Comparison of ENCODE assay signal across 16 mouse cellular contexts in genomic region chr13:116298001-116298400, GRCm38 (mm10). TPM values are rescaled to one million over a fixed set of nuclear protein-coding genes. Genes with fewer than 3 reads are reported as not detected.
A peak's percentile ranks its signal among the peaks of the same experiment; 100 is the strongest.
DNase-seq lines count a peak whose midpoint lies in the region; ATAC-seq and TF ChIP-seq lines count a peak whose summit lies in the region.
"Had no signal": no experiment of that assay in that cellular context is flagged by ENCODE, and none has a peak within 500 bp of the region (broad histone marks: within the 10 kb centered on the region; RNA-seq: fewer than 3 reads in every experiment).

No protein-coding gene starts in this region.

- H3K9ac ChIP-seq in heart, embryonic 12.5 days = no peak overlapping the region
- no peak overlapping the region for H3K9ac ChIP-seq in lung, embryonic 16.5 days (ENCODE audit: low read length)
- H3K9ac ChIP-seq in lung, postnatal 0 days (replicated peaks; ENCODE audit: low read depth) = no peak overlapping the region
- no peak overlapping the region for H3K9ac ChIP-seq in embryonic facial prominence, embryonic 14.5 days (ENCODE audit: low read depth, low read length)
- H3K9ac ChIP-seq: hindbrain, embryonic 15.5 days; liver, embryonic 15.5 days had no signal

- no peak overlapping the region for H3K27ac ChIP-seq in heart, embryonic 12.5 days (ENCODE audit: poor library complexity, severe bottlenecking)
- H3K27ac ChIP-seq in lung, embryonic 16.5 days (ENCODE audit: low read length) = no peak overlapping the region
- H3K27ac ChIP-seq in lung, postnatal 0 days (ENCODE audit: low read length) = no peak overlapping the region
- no peak overlapping the region; the same call in 1 of the 2 replicates for H3K27ac ChIP-seq in embryonic facial prominence, embryonic 14.5 days (replicated peaks; ENCODE audit: low read depth, low read length)
- H3K27ac ChIP-seq: gastrocnemius, adult 2 months; hindbrain, embryonic 15.5 days; liver, embryonic 15.5 days had no signal

- H3K36me3 ChIP-seq in heart, embryonic 12.5 days = no peaks in the 10 kb centered on the region
- H3K36me3 ChIP-seq in lung, embryonic 16.5 days (ENCODE audit: control insufficient read depth, insufficient read depth, low read length) = no peaks in the 10 kb centered on the region
- no peaks in the 10 kb centered on the region for H3K36me3 ChIP-seq in lung, postnatal 0 days (ENCODE audit: insufficient read depth, low read length)
- H3K36me3 ChIP-seq in embryonic facial prominence, embryonic 14.5 days (ENCODE audit: control insufficient read depth, insufficient read depth, low read length) = no peaks in the 10 kb centered on the region
- H3K36me3 ChIP-seq: hindbrain, embryonic 15.5 days; liver, embryonic 15.5 days had no signal

- H3K4me1 ChIP-seq in heart, embryonic 12.5 days (replicated peaks) = peaks cover 19% of the 10 kb centered on the region
- peaks cover 6% of the 10 kb centered on the region for H3K4me1 ChIP-seq in lung, embryonic 16.5 days (replicated peaks; ENCODE audit: control insufficient read depth, insufficient read depth, low read length)
- H3K4me1 ChIP-seq in lung, postnatal 0 days (ENCODE audit: insufficient read depth, low read depth, low read length) = peaks cover 5% of the 10 kb centered on the region; the same call in 1 of the 2 replicates
- no peaks in the 10 kb centered on the region; the same call in 1 of the 2 replicates for H3K4me1 ChIP-seq in embryonic facial prominence, embryonic 14.5 days (ENCODE audit: control insufficient read depth, insufficient read depth, low read length)
- H3K4me1 ChIP-seq: liver, embryonic 15.5 days had no signal

- intact Hi-C loops in heart, postnatal 14 days (cut with DNase I) = no loop called here

- no peak for TF ChIP-seq EP300 in lung, postnatal 0 days (IDR thresholded peaks at IDR 0.05)

- no peaks in the 10 kb centered on the region for H3K9me3 ChIP-seq in heart, embryonic 12.5 days (replicated peaks)
- no peaks in the 10 kb centered on the region for H3K9me3 ChIP-seq in lung, embryonic 16.5 days (ENCODE audit: control insufficient read depth, low read length)
- no peaks in the 10 kb centered on the region for H3K9me3 ChIP-seq in lung, postnatal 0 days (ENCODE audit: low read length)
- H3K9me3 ChIP-seq in embryonic facial prominence, embryonic 14.5 days (ENCODE audit: control insufficient read depth, low read length) = no peaks in the 10 kb centered on the region
- H3K9me3 ChIP-seq: hindbrain, embryonic 15.5 days; liver, embryonic 15.5 days had no signal

- H3K27me3 ChIP-seq in heart, embryonic 12.5 days (replicated peaks) = peaks cover 66% of the 10 kb centered on the region
- H3K27me3 ChIP-seq in lung, embryonic 16.5 days (ENCODE audit: control insufficient read depth, insufficient read depth, low read depth, low read length) = peaks cover 70% of the 10 kb centered on the region
- peaks cover 51% of the 10 kb centered on the region for H3K27me3 ChIP-seq in lung, postnatal 0 days (replicated peaks; ENCODE audit: insufficient read depth, low read length)
- H3K27me3 ChIP-seq in embryonic facial prominence, embryonic 14.5 days (replicated peaks; ENCODE audit: control insufficient read depth, insufficient read depth, low read length) = peaks cover 97% of the 10 kb centered on the region

- H3K4me3 ChIP-seq in heart, embryonic 12.5 days = peak overlapping the region; percentile 32; the same call in 1 of the 2 replicates
- H3K4me3 ChIP-seq in lung, embryonic 16.5 days (ENCODE audit: low read length) = peak overlapping the region; percentile 5; the same call in 1 of the 2 replicates
- H3K4me3 ChIP-seq in lung, postnatal 0 days (ENCODE audit: low read depth, low read length) = no peak overlapping the region
- peak overlapping the region; percentile 22; the same call in 1 of the 2 replicates for H3K4me3 ChIP-seq in embryonic facial prominence, embryonic 14.5 days (ENCODE audit: low read depth, low read length)
- H3K4me3 ChIP-seq: gastrocnemius, adult 2 months; hindbrain, embryonic 15.5 days; liver, embryonic 15.5 days had no signal

- DNase-seq in heart, postnatal 14 days = no peak
- no peak for DNase-seq in lung, postnatal 0 days (ENCODE audit: low spot score)
- DNase-seq in embryonic facial prominence, embryonic 14.5 days (ENCODE audit: low spot score) = no peak
- DNase-seq in retina, postnatal 1 day = peak; percentile 15
- DNase-seq in ovary, postnatal 10 days (ENCODE audit: low spot score) = no peak
- DNase-seq: adrenal gland, adult 2 months; cerebellum, adult 11 months; gastrocnemius, adult 2 months; kidney, postnatal 10 days; thymus, postnatal 25 days had no signal

- WGBS in heart, embryonic 12.5 days = 10% methylated on average over 8 of the region's 8 CpGs
- 18% methylated on average over 8 of the region's 8 CpGs for WGBS in lung, embryonic 16.5 days
- WGBS in lung, postnatal 0 days = 26% methylated on average over 8 of the region's 8 CpGs
- WGBS in embryonic facial prominence, embryonic 14.5 days = 4% methylated on average over 8 of the region's 8 CpGs

- no peak for TF ChIP-seq CTCF in lung, postnatal 0 days (IDR thresholded peaks at IDR 0.05)

- no peak for ATAC-seq in heart, embryonic 12.5 days (ENCODE audit: insufficient number of reproducible peaks, low FRiP score)
- ATAC-seq in lung, embryonic 16.5 days (ENCODE audit: low read depth) = no peak
- no peak for ATAC-seq in lung, postnatal 0 days
- ATAC-seq in embryonic facial prominence, embryonic 14.5 days (ENCODE audit: low read depth) = no peak
- no peak for ATAC-seq in megakaryocyte progenitor cell, adult 5-6 weeks (replicated peaks; ENCODE audit: poor library complexity)
- ATAC-seq: midbrain, embryonic 16.5 days had no signal

- peak overlapping the region; percentile 65 for H3K4me2 ChIP-seq in heart, embryonic 12.5 days
- H3K4me2 ChIP-seq in lung, embryonic 16.5 days (ENCODE audit: low read depth, low read length) = peak overlapping the region; percentile 44
- H3K4me2 ChIP-seq in lung, postnatal 0 days (replicated peaks; ENCODE audit: low read depth, low read length) = no peak overlapping the region; the same call in 1 of the 2 replicates
- peak overlapping the region; percentile 44 for H3K4me2 ChIP-seq in embryonic facial prominence, embryonic 14.5 days (ENCODE audit: low read depth, low read length)
- H3K4me2 ChIP-seq: hindbrain, embryonic 15.5 days; liver, embryonic 15.5 days had no signal

RNA-seq across cellular contexts. Expression of gene Isl1, which starts 11.5 kb away (rescaled TPM):
- 5.2 and 5.8 TPM in 2 replicates for polyA plus RNA-seq in heart, embryonic 12.5 days (2016; fragmentation: Nextera tagmentation; extraction: Ambion mirVana)
- under 1 TPM; 0.22 to 0.38 TPM for total RNA-seq in heart, postnatal 14 days (2021)
- polyA plus RNA-seq in lung, embryonic 16.5 days (2015; fragmentation: Nextera tagmentation; extraction: Ambion mirVana) = 2.0 and 3.2 TPM in 2 replicates
- polyA plus RNA-seq in lung, postnatal 0 days (2015; fragmentation: Nextera tagmentation; extraction: Ambion mirVana) = 0.29 and 0.57 TPM in 2 replicates
- 24.0 and 25.9 TPM in 2 replicates for polyA plus RNA-seq in embryonic facial prominence, embryonic 14.5 days (2014; fragmentation: Nextera tagmentation; extraction: Ambion mirVana)
- total RNA-seq in megakaryocyte progenitor cell, adult 5-6 weeks (2015) = not detected in 2 replicates
- total RNA-seq in megakaryocyte progenitor cell, adult 5-6 weeks (2017) = 0.58 TPM in 1 of 2 replicates, not detected in the other
